ENCODE assay signal across 14 mouse cellular contexts in the genomic region with DNA sequence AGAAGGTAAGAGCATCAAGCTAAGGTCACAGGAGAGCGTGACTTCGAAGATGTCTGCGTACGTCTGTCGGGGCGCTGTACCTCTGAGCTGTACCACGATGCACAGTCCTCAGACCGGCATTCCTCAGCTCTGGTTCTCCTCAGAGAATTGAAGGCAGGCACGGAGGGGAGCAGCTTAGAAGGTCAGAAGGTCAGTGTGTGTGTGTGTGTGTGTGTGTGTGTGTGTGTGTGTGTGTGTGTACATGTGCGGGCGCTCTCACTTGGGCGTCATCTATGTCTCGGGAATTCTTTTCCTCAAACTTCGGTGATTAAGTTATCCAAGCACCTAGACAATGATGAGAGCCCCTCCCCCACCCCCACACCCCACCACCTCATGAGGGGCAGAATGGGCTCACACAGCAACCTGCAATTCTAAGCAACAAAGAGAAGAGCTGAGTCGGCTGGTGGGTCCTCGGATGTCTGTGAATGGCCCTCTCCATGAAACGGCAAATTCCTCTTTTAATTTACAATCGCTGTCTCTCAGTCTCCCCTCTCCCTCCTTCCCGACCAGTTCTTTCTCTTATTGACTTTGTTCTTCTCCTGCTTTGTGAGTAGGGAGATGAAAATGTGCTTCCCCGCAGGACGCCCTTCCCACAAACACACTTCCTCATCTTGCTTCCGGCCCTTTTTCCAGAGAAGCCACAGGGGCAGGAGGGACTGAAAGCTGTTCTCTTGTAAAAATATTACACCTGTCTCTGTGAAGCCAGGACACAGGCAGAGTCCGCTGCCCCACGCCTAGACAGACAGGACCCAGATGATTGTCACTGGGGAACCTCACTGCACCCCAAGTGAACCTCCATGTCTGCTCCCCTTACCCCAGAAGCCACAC. TPM values are rescaled to one million over a fixed set of nuclear protein-coding genes. Genes with fewer than 3 reads are reported as not detected.
DNase-seq lines count a peak whose midpoint lies in the region; ATAC-seq lines count a peak whose summit lies in the region.
"Had no signal": no experiment of that assay in that cellular context is flagged by ENCODE, and none has a peak within 500 bp of the region (broad histone marks: within the 10 kb centered on the region; RNA-seq: fewer than 3 reads in every experiment).

No protein-coding gene starts in this region.

- H3K27ac ChIP-seq in heart, embryonic 11.5 days (ENCODE audit: low read depth, low read length): peak overlapping the region; percentile 5; the same call in 1 of the 2 replicates
- H3K27ac ChIP-seq in midbrain, embryonic 11.5 days (ENCODE audit: low read depth, low read length): no peak overlapping the region
- H3K27ac ChIP-seq in midbrain, embryonic 14.5 days (replicated peaks; ENCODE audit: low read depth, low read length): no peak overlapping the region
- peak overlapping the region; percentile 44 for H3K27ac ChIP-seq in embryonic facial prominence, embryonic 14.5 days (replicated peaks; ENCODE audit: low read depth, low read length)
- H3K27ac ChIP-seq in stomach, embryonic 16.5 days (ENCODE audit: low read length): peak overlapping the region; percentile 86
- H3K27ac ChIP-seq in forebrain, embryonic 15.5 days (replicated peaks): no peak overlapping the region
- H3K27ac ChIP-seq: forebrain, embryonic 12.5 days; hindbrain, embryonic 15.5 days had no signal

- 58% methylated on average over 24 of the region's 24 CpGs for WGBS in heart, embryonic 11.5 days (ENCODE audit: insufficient replicate concordance)
- 34% methylated on average over 24 of the region's 24 CpGs for whole genome bisulfite sequencing in midbrain, embryonic 11.5 days
- 34% methylated on average over 24 of the region's 24 CpGs for WGBS in midbrain, embryonic 14.5 days
- 52% methylated on average over 24 of the region's 24 CpGs for WGBS in embryonic facial prominence, embryonic 14.5 days
- WGBS in stomach, embryonic 16.5 days: 50% methylated on average over 24 of the region's 24 CpGs
- 44% methylated on average over 24 of the region's 24 CpGs for WGBS in forebrain, embryonic 15.5 days

- H3K4me1 ChIP-seq in heart, embryonic 11.5 days (ENCODE audit: control insufficient read depth, insufficient read depth, low read length): peaks cover 32% of the 10 kb centered on the region
- peaks cover 11% of the 10 kb centered on the region for H3K4me1 ChIP-seq in midbrain, embryonic 11.5 days (ENCODE audit: control insufficient read depth, insufficient read depth, low read length)
- H3K4me1 ChIP-seq in midbrain, embryonic 14.5 days (ENCODE audit: control insufficient read depth, insufficient read depth, low read length): peaks cover 14% of the 10 kb centered on the region; the same call in 1 of the 2 replicates
- H3K4me1 ChIP-seq in embryonic facial prominence, embryonic 14.5 days (ENCODE audit: control insufficient read depth, insufficient read depth, low read length): peaks cover 30% of the 10 kb centered on the region
- H3K4me1 ChIP-seq in stomach, embryonic 16.5 days (ENCODE audit: control insufficient read depth, insufficient read depth, low read length): peaks cover 27% of the 10 kb centered on the region
- H3K4me1 ChIP-seq in forebrain, embryonic 15.5 days: no peaks in the 10 kb centered on the region

- H3K4me2 ChIP-seq in heart, embryonic 11.5 days: no peak overlapping the region
- H3K4me2 ChIP-seq in midbrain, embryonic 11.5 days: no peak overlapping the region
- H3K4me2 ChIP-seq in midbrain, embryonic 14.5 days (ENCODE audit: low read length): no peak overlapping the region
- H3K4me2 ChIP-seq in embryonic facial prominence, embryonic 14.5 days (ENCODE audit: low read depth, low read length): no peak overlapping the region; the same call in 1 of the 2 replicates
- no peak overlapping the region for H3K4me2 ChIP-seq in stomach, embryonic 16.5 days (ENCODE audit: low read depth, low read length)
- H3K4me2 ChIP-seq in forebrain, embryonic 15.5 days (replicated peaks): no peak overlapping the region
- H3K4me2 ChIP-seq: forebrain, embryonic 12.5 days; hindbrain, embryonic 15.5 days had no signal

- intact Hi-C loops in heart, postnatal 25 days (cut with DNase I): no loop called here

- no peaks in the 10 kb centered on the region for H3K9me3 ChIP-seq in heart, embryonic 11.5 days (replicated peaks; ENCODE audit: control insufficient read depth, low read length)
- no peaks in the 10 kb centered on the region for H3K9me3 ChIP-seq in midbrain, embryonic 11.5 days (ENCODE audit: control insufficient read depth, low read length)
- no peaks in the 10 kb centered on the region for H3K9me3 ChIP-seq in midbrain, embryonic 14.5 days (ENCODE audit: control insufficient read depth, low read length)
- no peaks in the 10 kb centered on the region for H3K9me3 ChIP-seq in embryonic facial prominence, embryonic 14.5 days (ENCODE audit: control insufficient read depth, low read length)
- no peaks in the 10 kb centered on the region for H3K9me3 ChIP-seq in stomach, embryonic 16.5 days (replicated peaks; ENCODE audit: control insufficient read depth, low read length)
- H3K9me3 ChIP-seq in forebrain, embryonic 15.5 days: no peaks in the 10 kb centered on the region
- H3K9me3 ChIP-seq: forebrain, embryonic 12.5 days; hindbrain, embryonic 15.5 days had no signal

- H3K9ac ChIP-seq in heart, embryonic 11.5 days (ENCODE audit: low read depth, low read length): no peak overlapping the region
- no peak overlapping the region for H3K9ac ChIP-seq in midbrain, embryonic 11.5 days (ENCODE audit: low read length)
- no peak overlapping the region for H3K9ac ChIP-seq in midbrain, embryonic 14.5 days (replicated peaks; ENCODE audit: low read length)
- H3K9ac ChIP-seq in embryonic facial prominence, embryonic 14.5 days (ENCODE audit: low read depth, low read length): no peak overlapping the region
- no peak overlapping the region for H3K9ac ChIP-seq in stomach, embryonic 16.5 days (ENCODE audit: low read length)
- H3K9ac ChIP-seq in forebrain, embryonic 15.5 days (replicated peaks): no peak overlapping the region
- H3K9ac ChIP-seq: forebrain, embryonic 12.5 days; hindbrain, embryonic 15.5 days had no signal

- DNase-seq in heart, postnatal 25 days (ENCODE audit: low spot score): no peak
- peak; percentile 89 for DNase-seq in midbrain, embryonic 11.5 days (ENCODE audit: low spot score, missing footprints)
- DNase-seq in midbrain, embryonic 14.5 days: no peak
- DNase-seq in embryonic facial prominence, embryonic 14.5 days (ENCODE audit: low spot score): no peak
- no peak for DNase-seq in thymus, adult 18-20 months
- DNase-seq: cerebellum, postnatal 36 days; gastrocnemius, postnatal 36 days; layer of hippocampus, adult 9-11 months; liver had no signal

- H3K4me3 ChIP-seq in heart, embryonic 11.5 days (ENCODE audit: low read depth, low read length): no peak overlapping the region
- H3K4me3 ChIP-seq in midbrain, embryonic 11.5 days (ENCODE audit: low read depth, low read length): no peak overlapping the region
- H3K4me3 ChIP-seq in midbrain, embryonic 14.5 days (replicated peaks; ENCODE audit: low read depth, low read length): no peak overlapping the region
- H3K4me3 ChIP-seq in embryonic facial prominence, embryonic 14.5 days (ENCODE audit: low read depth, low read length): no peak overlapping the region
- H3K4me3 ChIP-seq in stomach, embryonic 16.5 days (replicated peaks; ENCODE audit: low read length): no peak overlapping the region
- no peak overlapping the region for H3K4me3 ChIP-seq in forebrain, embryonic 15.5 days
- H3K4me3 ChIP-seq: forebrain, embryonic 12.5 days; hindbrain, embryonic 15.5 days had no signal

- H3K27me3 ChIP-seq in heart, embryonic 11.5 days (ENCODE audit: control insufficient read depth, insufficient read depth, low read length): no peaks in the 10 kb centered on the region
- no peaks in the 10 kb centered on the region; the same call in 1 of the 2 replicates for H3K27me3 ChIP-seq in midbrain, embryonic 11.5 days (ENCODE audit: control insufficient read depth, insufficient read depth, low read length)
- no peaks in the 10 kb centered on the region for H3K27me3 ChIP-seq in midbrain, embryonic 14.5 days (ENCODE audit: control insufficient read depth, insufficient read depth, low read length)
- H3K27me3 ChIP-seq in embryonic facial prominence, embryonic 14.5 days (replicated peaks; ENCODE audit: control insufficient read depth, insufficient read depth, low read length): no peaks in the 10 kb centered on the region
- H3K27me3 ChIP-seq in stomach, embryonic 16.5 days (ENCODE audit: control insufficient read depth, insufficient read depth, low read length): no peaks in the 10 kb centered on the region
- H3K27me3 ChIP-seq in forebrain, embryonic 15.5 days: no peaks in the 10 kb centered on the region
- H3K27me3 ChIP-seq: hindbrain, embryonic 15.5 days had no signal

- no peak for ATAC-seq in heart, embryonic 11.5 days (replicated peaks; ENCODE audit: insufficient number of reproducible peaks, low FRiP score, low TSS enrichment)
- no peak for ATAC-seq in midbrain, embryonic 11.5 days (ENCODE audit: low FRiP score)
- ATAC-seq in midbrain, embryonic 14.5 days (ENCODE audit: low FRiP score, low TSS enrichment): no peak
- ATAC-seq in embryonic facial prominence, embryonic 14.5 days (ENCODE audit: low read depth): no peak
- no peak for ATAC-seq in stomach, embryonic 16.5 days (ENCODE audit: insufficient read depth, low FRiP score)
- no peak; the same call in 1 of the 2 replicates for ATAC-seq in forebrain, embryonic 15.5 days (replicated peaks)

- no peaks in the 10 kb centered on the region for H3K36me3 ChIP-seq in heart, embryonic 11.5 days (ENCODE audit: control insufficient read depth, insufficient read depth, low read length)
- H3K36me3 ChIP-seq in midbrain, embryonic 11.5 days (ENCODE audit: control insufficient read depth, insufficient read depth, low read length): no peaks in the 10 kb centered on the region
- no peaks in the 10 kb centered on the region for H3K36me3 ChIP-seq in midbrain, embryonic 14.5 days (ENCODE audit: control insufficient read depth, insufficient read depth, low read length)
- H3K36me3 ChIP-seq in embryonic facial prominence, embryonic 14.5 days (ENCODE audit: control insufficient read depth, insufficient read depth, low read length): no peaks in the 10 kb centered on the region
- H3K36me3 ChIP-seq in stomach, embryonic 16.5 days (ENCODE audit: control insufficient read depth, insufficient read depth, low read length): no peaks in the 10 kb centered on the region
- no peaks in the 10 kb centered on the region for H3K36me3 ChIP-seq in forebrain, embryonic 15.5 days
- H3K36me3 ChIP-seq: forebrain, embryonic 12.5 days; hindbrain, embryonic 15.5 days had no signal

RNA-seq across cellular contexts. Expression of a gene that starts 29.9 kb away (rescaled TPM):
- polyA plus RNA-seq in heart, embryonic 11.5 days (2014; fragmentation: Nextera tagmentation; extraction: Ambion mirVana): 17.0 and 20.7 TPM in 2 replicates
- total RNA-seq in heart, postnatal 25 days (2021): 10 to 100 TPM; 15.0 to 16.6 TPM
- polyA plus RNA-seq in midbrain, embryonic 11.5 days (2014; fragmentation: Nextera tagmentation; extraction: Ambion mirVana): 29.5 and 29.7 TPM in 2 replicates
- polyA plus RNA-seq in midbrain, embryonic 14.5 days (2014; fragmentation: Nextera tagmentation; extraction: Ambion mirVana): 20.1 and 25.3 TPM in 2 replicates
- polyA plus RNA-seq in embryonic facial prominence, embryonic 14.5 days (2014; fragmentation: Nextera tagmentation; extraction: Ambion mirVana): 25.5 and 26.7 TPM in 2 replicates
- 29.4 and 30.8 TPM in 2 replicates for polyA plus RNA-seq in stomach, embryonic 16.5 days (2015; fragmentation: Nextera tagmentation; extraction: Ambion mirVana)
- polyA plus RNA-seq in forebrain, embryonic 15.5 days (2015; fragmentation: Nextera tagmentation; extraction: Ambion mirVana): 16.2 and 17.3 TPM in 2 replicates

Comparison
In these comparisons a context has a peak if more than half of its experiments do, and no peak if none do; other contexts are left out.
1. H3K27ac ChIP-seq: peak in heart, embryonic 11.5 days (single experiment), embryonic facial prominence, embryonic 14.5 days (single experiment) and stomach, embryonic 16.5 days (single experiment); none in midbrain, embryonic 11.5 days (single experiment), midbrain, embryonic 14.5 days (single experiment) and forebrain, embryonic 15.5 days (single experiment).